In genomic region chr17:71474762-71475704, GRCm38 (mm10) we compare ENCODE assay signal across 8 mouse cellular contexts. TPM values are rescaled to one million over a fixed set of nuclear protein-coding genes. Genes with fewer than 3 reads are reported as not detected.
A peak's percentile ranks its signal among the peaks of the same experiment; 100 is the strongest.
DNase-seq lines count a peak whose midpoint lies in the region; ATAC-seq and TF ChIP-seq lines count a peak whose summit lies in the region.

Gene Smchd1 (minus strand): TSS chr17:71475343.

- no peaks in the 10 kb centered on the region for H3K27me3 ChIP-seq in hindbrain, embryonic 11.5 days (ENCODE audit: control insufficient read depth, insufficient read depth, low read length)
- no peaks in the 10 kb centered on the region for H3K27me3 ChIP-seq in lung, postnatal 0 days (replicated peaks; ENCODE audit: insufficient read depth, low read length)

- H3K4me1 ChIP-seq in hindbrain, embryonic 11.5 days (replicated peaks; ENCODE audit: control insufficient read depth, insufficient read depth, low read length): 0 out of 2 replicates have a peak, but pooled peaks cover 2% of the 10 kb centered on the region
- no peaks in the 10 kb centered on the region; the same call in 1 of the 2 replicates for H3K4me1 ChIP-seq in lung, postnatal 0 days (ENCODE audit: insufficient read depth, low read depth, low read length)

- peak within 1 kb of the TSS; percentile 56 for H3K4me2 ChIP-seq in hindbrain, embryonic 11.5 days (replicated peaks; ENCODE audit: low read depth, low read length)
- H3K4me2 ChIP-seq in lung, postnatal 0 days (replicated peaks; ENCODE audit: low read depth, low read length): peak within 1 kb of the TSS; percentile 84

- H3K9me3 ChIP-seq in hindbrain, embryonic 11.5 days (ENCODE audit: control insufficient read depth, low read length): no peaks in the 10 kb centered on the region
- no peaks in the 10 kb centered on the region for H3K9me3 ChIP-seq in lung, postnatal 0 days (ENCODE audit: low read length)

- DNase-seq in NIH3T3 (ENCODE audit: low read depth): peak; percentile 96
- peak; percentile 96 for DNase-seq in cerebellum, adult 9-11 months
- peak; percentile 89 to 94 for DNase-seq in frontal cortex, adult 2 months (ENCODE audit: extremely low spot score in 1 of 2, low spot score in 1 of 2)
- DNase-seq in hindbrain, embryonic 11.5 days (ENCODE audit: low spot score): peak; percentile 96
- peak; percentile 91 to 94 for DNase-seq in layer of hippocampus, postnatal 10 days (ENCODE audit: low spot score in 2 of 2)
- peak; percentile 98 for DNase-seq in lung, postnatal 0 days (ENCODE audit: low spot score)
- DNase-seq in ovary, postnatal 10 days (ENCODE audit: low spot score): peak; percentile 80
- peak; percentile 91 for DNase-seq in thymus, postnatal 0 days (ENCODE audit: low spot score)

- H3K9ac ChIP-seq in hindbrain, embryonic 11.5 days (ENCODE audit: low read depth, low read length): peak within 1 kb of the TSS; percentile 96
- H3K9ac ChIP-seq in lung, postnatal 0 days (replicated peaks; ENCODE audit: low read depth): peak within 1 kb of the TSS; percentile 82

- no peak for TF ChIP-seq EP300 in lung, postnatal 0 days (IDR thresholded peaks at IDR 0.05)

- H3K36me3 ChIP-seq in hindbrain, embryonic 11.5 days (ENCODE audit: control insufficient read depth, insufficient read depth, low read length): no peaks in the 10 kb centered on the region
- H3K36me3 ChIP-seq in lung, postnatal 0 days (ENCODE audit: insufficient read depth, low read length): no peaks in the 10 kb centered on the region

- TF ChIP-seq CTCF in lung, postnatal 0 days (IDR thresholded peaks at IDR 0.05): peak; percentile 33

- ATAC-seq in hindbrain, embryonic 11.5 days (ENCODE audit: low FRiP score): peak; percentile 98
- peak; percentile 97 for ATAC-seq in lung, postnatal 0 days

- under 1% methylated on average over 91 of the region's 109 CpGs for WGBS in hindbrain, embryonic 11.5 days
- under 1% methylated on average over 93 of the region's 109 CpGs for WGBS in lung, postnatal 0 days

- peak within 1 kb of the TSS; percentile 84 for H3K4me3 ChIP-seq in hindbrain, embryonic 11.5 days (ENCODE audit: low read depth, low read length)
- peak within 1 kb of the TSS; percentile 73 for H3K4me3 ChIP-seq in lung, postnatal 0 days (ENCODE audit: low read depth, low read length)

- H3K27ac ChIP-seq in hindbrain, embryonic 11.5 days (ENCODE audit: low read depth, low read length): peak within 1 kb of the TSS; percentile 97
- H3K27ac ChIP-seq in lung, postnatal 0 days (ENCODE audit: low read length): peak within 1 kb of the TSS; percentile 97

RNA-seq across cellular contexts. Expression of gene Smchd1, which starts in this region (rescaled TPM):
- polyA plus RNA-seq in frontal cortex, adult 2 months (2012; rRNA removed): 26.8 and 27.6 TPM in 2 replicates
- 70.9 and 91.1 TPM in 2 replicates for polyA plus RNA-seq in hindbrain, embryonic 11.5 days (2014; fragmentation: Nextera tagmentation; extraction: Ambion mirVana)
- 10 to 100 TPM; 29.0 to 37.1 TPM for total RNA-seq in layer of hippocampus, postnatal 10 days (2021)
- 24.9 and 28.9 TPM in 2 replicates for polyA plus RNA-seq in lung, postnatal 0 days (2015; fragmentation: Nextera tagmentation; extraction: Ambion mirVana)
- polyA plus RNA-seq in thymus, postnatal 0 days (2015; fragmentation: Nextera tagmentation; extraction: Ambion mirVana): 66.3 and 75.3 TPM in 2 replicates

Comparison
In these comparisons a context has a peak if more than half of its experiments do, and no peak if none do; other contexts are left out.
1. Peak in every context shown above with its lines: DNase-seq, ATAC-seq, H3K4me3 ChIP-seq and H3K27ac ChIP-seq.